Mouse (Mus musculus) retina, postnatal 7 days (tissue): ENCODE results near the gene Aspa.
"Not testable (repeated sequence)": the region's sequence is repeated elsewhere in the genome, so short reads cannot be mapped to it uniquely, and the experiment has no call there.

Source experiments
- DNase-seq: peaks from one replicate; pipeline ENCODE4 v3.0.0-alpha.2; 2012; ENCODE audit warnings: low read depth, low spot score

Gene Aspa

DNA sequence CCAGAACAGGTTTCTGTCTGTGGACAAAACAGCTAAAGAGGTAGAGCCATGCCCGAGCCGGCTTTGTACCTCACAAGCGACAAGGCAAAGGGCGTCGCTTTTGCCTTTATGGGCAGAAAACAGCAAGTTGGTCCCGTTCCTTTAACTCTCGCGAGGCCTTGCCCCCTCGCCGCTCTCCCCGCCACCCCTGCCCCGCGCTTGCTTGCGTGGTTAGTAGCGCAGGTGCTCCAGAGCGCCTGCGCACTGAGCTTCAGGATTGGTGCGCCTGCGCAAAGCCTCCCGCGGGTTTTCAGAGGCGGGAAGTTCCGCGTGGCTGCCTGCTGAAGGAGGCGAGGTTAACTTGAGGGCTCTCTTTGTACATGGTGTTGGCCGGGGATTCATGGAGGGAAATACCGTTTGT, at the start of gene Aspa, which contains the start of the genes Gm49340 and Spata22:
TSS of gene Aspa (minus strand) at position 155 of the 400 bp plus-strand sequence.
TSS of gene Gm49340 (plus strand) at position 300 of the 400 bp plus-strand sequence.
TSS of gene Spata22 (plus strand) at position 300 of the 400 bp plus-strand sequence.
- DNase-seq, result no peak

- DNase-seq, result no peak
Observed at GRCm38 (mm10) chr11:73370946-73371345, 41.5 kb upstream of the Aspa start, which contains the start of gene Olfr376. TSS of gene Olfr376 (plus strand) at chr11:73371246.

- no peak for DNase-seq
Observed at GRCm38 (mm10) chr11:73350483-73350882, 21.1 kb upstream of the Aspa start, which contains the start of gene Olfr20. TSS of gene Olfr20 (plus strand) at chr11:73350783.

DNA sequence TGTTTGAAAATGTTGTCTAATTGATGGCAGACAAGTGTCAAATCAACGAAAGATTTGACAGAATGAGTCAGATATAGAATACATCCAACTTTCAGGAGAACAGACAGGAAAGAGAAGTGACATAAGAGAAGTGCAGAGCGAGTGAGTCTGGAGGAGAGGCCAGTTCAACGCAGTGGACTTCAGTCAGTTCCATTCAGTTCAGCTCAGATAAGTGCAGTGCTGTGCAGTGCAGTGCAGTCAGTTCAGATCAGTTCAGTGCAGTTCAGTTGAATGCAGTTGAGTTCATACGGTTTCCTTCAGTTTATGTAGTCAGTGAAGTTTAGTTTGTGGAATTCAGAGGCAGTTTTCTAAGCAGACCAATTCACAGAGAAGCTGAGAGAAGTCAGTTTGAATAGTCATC, 7.5 kb upstream of the Aspa start:
- DNase-seq, result no peak

DNA sequence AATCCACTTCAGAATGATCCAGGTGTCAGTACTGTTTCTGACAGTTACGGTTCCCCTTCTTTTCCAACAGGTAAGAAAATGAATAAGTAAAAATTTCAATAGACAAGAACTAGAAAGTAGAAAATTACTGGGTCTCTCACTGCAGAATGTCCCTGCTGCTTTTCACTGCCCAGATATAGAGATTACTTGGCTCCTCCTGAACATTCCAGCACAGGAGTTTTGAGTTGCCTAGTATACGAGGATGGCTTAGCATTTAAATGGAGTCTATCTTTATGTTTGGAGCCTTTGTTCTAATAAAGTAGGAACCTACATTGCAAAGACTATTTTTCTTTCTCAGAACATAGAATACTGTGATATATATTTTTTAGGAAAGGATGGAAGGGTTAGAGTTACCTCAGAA, 4.0 kb upstream of the Aspa start:
- DNase-seq, result no peak

- no peak for DNase-seq
Observed at GRCm38 (mm10) chr11:73327361-73327760, 2.0 kb downstream of the Aspa start.

- no peak for DNase-seq
Observed at GRCm38 (mm10) chr11:73326485-73326886, 2.9 kb downstream of the Aspa start.

DNA sequence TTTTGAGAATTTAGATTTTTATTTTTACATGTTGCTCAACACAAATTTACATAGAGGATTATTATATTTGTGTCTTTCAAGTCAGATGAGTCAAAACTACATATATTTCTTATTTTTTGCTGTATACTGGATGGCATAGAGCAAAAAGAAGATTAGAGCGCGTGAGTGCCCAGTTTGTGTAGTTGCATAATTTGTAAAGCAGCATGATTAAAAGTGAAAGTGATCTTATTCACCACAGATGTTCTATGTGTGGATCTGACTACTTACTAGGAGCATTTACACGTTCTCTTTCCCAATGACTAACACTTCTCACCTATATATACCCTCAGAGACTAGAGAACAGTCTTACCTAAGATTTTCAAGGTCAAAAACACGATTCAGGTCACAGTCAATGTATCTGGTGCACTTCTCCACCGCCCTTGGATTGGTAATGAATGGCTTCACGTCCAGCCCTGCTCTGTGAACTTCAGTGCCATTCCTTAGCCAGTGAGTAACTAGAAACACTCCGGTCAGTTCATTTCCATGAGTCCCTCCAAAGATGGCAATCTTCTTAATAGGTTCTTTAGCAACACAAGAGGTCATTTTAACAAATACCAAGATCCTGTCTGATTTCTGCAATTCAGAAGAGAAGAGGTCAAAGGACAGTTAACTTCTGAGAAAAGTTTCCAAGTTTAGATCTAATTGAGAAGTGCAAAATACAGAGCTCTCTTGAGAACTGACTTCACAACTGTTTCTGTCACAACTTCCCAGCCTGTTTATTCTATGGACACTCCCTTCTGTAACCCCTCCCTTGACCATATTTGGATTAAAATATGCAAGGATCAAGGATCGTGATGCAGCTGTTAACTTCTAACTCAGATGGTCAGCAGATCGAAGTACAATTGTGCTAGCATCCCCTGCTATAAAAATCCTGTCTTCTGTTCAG, 5.2 kb downstream of the Aspa start:
- no peak for DNase-seq

DNA sequence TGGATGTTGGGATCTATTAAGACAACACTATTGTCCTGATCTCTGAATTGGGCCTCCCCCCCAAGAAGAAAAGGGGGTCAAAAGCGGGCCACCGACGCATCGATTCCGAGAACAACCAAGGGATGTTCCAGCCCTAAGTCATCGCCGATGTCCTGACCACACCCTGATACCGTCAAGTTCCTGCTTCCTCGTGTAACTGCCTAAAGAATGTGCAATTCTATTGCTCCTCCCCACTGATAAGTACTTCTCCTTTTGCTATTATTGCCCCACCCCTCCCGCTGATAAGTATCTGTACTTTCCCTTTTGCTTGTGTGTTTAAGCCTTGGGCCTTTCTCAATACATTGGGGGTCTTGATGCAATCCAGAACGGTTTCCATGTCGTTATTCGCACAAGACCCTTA, 8.3 kb downstream of the Aspa start:
- not testable (repeated sequence) for DNase-seq

DNA sequence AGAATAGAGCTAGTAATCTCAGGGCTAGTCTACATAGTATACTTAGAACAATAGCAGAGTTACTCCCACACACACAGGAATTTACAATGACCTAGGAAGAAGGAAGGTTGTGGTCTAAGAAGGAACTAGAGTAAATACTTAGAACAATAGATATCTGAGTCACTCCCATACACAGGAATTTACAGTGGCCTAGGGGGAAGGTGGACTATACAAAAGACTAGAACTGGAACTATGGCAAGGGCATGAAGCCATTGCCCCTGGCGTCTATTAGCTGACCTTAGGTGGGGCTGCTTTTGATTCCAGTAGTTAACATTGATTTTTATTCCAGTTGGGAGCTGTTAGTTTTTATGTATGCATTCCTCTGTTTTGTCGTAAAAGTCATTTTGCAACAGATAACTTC, 10.8 kb downstream of the Aspa start:
- DNase-seq, result not testable (repeated sequence)

DNA sequence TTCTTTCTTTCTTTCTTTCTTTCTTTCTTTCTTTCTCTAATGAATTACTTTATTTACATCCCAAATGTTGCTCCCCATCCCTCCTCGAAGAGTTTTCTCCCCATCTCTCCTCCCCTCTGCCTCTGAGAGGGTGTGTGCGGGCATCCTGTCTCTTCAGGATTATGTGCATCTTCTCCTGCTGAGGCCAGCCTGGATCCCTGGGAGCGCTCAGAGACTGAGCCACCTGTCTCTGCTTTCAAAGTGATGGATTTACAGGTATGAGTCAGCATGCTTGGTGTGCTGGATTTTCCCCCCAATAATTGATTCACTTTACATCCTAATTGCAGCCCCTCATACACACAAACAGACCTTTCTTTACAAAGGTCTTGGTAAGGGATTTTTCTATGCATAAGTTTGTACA, 13.4 kb downstream of the Aspa start:
- DNase-seq, result no peak

GRCm38 (mm10) chr11:73303123-73303522, 26.3 kb downstream of the Aspa start:
- no peak for DNase-seq

GRCm38 (mm10) chr11:73289621-73290020, 39.8 kb downstream of the Aspa start:
- no peak for DNase-seq

DNA sequence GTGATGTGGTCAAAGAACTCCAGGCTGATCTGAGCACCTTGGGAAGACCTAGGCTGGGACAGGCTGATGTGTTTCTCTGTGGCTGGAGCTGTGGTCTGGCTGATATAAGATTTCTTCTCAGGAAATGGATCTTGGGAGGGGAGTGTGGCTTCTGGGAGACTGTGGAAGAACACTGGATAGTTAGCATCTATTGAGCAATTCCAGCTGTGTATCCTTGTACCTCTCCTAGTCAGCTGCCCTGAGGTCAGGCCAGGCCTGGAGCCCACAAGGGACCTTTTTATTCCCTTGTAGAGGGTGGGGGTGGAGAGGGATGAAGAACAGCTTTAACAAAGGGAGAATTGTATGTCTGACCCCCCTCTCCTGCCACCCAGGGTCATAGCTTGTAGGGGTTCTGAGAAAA, 45.0 kb downstream of the Aspa start:
- DNase-seq, result no peak

DNA sequence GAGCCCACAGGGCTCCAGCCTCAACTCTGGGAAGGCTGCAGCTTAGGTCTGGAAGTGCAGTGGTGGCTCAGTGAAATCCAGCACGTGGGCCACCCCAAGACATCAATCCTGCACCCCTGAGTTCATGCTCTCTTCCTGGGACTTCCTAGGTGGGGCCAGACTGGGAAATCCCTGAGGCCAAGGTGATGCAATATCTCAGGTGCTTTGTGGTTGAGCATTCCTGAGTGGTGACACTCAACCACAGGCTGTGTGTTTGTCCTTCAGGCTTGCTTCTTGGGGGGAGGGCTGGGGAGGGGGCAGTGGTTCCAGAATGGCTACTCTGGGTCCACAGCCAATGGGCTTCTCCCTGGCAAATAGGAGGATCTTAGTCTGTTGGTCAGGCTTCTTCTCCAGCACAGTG, 45.5 kb downstream of the Aspa start:
- DNase-seq, result no peak

DNA sequence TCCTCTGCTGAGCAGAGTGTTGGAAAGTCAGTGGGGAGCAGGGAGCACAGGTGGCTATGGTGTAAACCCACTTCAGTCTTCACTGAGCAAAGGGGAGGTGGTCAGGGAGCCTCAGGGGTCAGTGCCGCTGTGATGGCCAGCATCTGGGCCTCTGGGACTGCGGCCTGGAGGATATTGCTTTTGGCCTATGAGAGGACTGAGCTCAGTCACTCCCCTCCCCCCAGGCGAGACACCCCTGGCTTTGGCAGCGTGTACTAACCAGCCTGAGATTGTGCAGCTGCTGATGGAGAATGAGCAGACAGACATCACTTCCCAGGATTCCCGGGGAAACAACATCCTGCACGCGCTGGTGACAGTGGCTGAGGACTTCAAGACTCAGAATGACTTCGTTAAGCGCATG, 46.0 kb downstream of the Aspa start:
- no peak for DNase-seq

DNA sequence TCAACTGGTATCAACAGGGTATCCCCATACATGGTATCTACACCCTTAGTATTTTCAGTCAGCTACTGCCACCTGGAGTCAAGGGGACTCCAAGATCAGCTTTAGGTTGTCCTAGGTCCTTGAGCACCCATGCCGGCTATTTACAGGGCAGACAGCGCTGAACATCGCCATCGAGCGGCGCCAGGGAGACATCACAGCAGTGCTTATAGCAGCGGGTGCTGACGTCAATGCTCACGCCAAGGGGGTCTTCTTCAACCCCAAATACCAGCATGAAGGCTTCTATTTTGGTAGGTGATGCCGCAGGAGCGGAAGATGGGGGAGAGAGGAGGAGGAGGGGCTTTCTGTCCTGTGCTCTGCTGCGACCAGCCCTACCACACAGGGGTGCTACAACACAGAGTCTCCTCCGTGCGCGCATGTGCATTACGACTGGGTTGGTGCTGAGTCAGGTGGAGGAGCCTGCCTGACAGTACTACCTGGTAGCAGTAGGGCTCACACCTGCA, 47.8 kb downstream of the Aspa start:
- peak; percentile 34 for DNase-seq

DNA sequence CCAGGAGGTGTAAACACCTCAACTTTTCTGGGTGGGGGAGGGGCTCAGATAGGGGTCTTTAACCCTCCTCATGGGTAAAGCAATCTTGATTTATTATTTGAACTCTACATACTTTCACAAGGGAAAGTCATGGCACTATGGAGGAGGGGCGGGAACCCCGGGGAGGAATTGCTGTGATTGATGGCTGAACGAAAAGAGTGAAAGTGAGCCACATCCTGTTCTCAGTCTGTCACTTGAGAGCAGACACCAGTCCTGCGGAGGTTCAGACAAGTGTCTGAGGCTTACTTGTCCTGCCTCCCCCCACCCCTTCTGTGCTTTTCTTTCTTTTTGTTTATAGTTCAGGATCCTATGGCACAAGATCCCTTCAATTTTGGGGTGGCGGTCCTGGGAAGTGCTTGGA, 48.7 kb downstream of the Aspa start:
- DNase-seq, result no peak

DNA sequence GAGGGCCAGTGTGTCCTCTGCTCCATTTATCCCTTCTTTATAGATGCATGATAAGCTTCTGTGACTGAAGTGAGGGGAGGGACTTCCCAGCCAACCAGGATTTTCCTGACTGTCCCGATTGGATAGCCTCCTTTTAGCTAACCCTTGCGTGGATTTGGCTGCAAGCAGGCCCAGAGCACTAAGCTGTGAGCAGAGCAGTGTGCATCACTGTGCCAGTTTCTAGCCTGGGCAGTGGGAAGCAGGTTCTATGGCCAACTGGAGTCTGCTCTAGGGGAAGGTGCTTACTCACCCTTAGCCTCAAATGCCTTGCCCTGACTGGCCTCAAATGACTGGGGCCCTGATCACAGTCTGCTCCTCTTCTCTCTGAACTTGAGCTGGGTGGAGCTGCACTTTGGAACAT, 54.6 kb downstream of the Aspa start:
- DNase-seq, result no peak

GRCm38 (mm10) chr11:73267267-73267666, 62.1 kb downstream of the Aspa start, which contains the start of gene Trpv3:
TSS of gene Trpv3 (plus strand) at chr11:73267388.
- DNase-seq, result no peak

DNA sequence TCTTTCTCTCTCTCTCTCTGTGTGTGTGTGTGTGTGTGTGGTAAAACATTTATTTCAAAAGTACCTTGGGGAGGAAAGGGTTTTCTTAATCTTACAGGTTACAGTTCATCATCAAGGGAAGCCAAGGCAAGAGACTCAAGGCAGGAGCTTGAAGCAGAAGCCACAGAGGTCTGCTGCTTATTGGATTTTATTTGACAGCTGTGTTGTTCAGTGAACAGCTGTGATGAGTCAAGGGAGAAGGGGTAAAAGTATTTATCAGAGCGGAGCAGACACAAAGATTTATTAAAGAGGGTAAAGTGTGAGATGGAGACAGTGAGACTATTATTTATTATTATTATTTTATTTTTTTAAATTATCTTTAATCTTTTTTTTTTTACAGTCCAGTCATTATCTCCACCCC, 68.0 kb downstream of the Aspa start:
- no peak for DNase-seq

DNA sequence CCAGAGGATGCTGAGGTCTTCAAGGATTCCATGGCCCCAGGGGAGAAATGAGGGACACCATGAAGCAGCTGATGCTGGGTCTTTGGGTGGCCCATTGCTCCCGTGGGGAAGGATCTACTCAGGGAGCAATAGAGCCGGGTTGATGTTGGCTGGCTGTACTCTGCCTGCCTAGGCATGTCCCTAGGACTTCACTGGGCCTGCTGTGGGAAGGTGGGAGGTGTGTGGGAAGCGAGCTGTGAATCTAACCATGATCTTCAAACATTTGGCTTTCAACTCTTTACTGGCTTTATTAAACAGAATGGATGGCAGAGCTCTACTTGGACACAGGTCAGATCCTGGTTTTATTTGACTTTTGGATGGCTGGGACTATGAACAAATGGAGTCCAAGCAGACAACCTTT, 68.9 kb downstream of the Aspa start:
- no peak for DNase-seq

DNA sequence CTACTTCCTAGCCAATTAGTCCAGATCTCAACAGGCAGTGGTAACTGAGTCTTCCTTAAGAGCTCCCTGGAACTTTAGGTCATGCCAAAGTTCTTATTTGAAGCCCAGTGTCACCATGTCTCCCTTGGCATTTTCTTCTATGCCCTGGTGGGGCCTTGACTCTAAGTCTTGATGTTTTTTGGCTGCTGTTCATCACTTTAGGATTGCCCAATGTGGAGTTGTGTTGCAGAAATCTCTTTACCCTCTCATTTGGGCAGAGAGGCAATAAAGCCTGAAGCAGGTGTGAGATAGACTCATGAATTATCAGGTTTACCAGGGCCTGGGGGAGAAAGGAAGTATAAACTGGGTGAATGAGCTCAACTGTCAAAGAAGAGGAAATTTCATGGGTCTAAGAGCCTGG, 70.7 kb downstream of the Aspa start:
- DNase-seq, result no peak
